Mouse (Mus musculus): ENCODE measurements around the gene Enox1.
"Not testable (repeated sequence)": the region's sequence is repeated elsewhere in the genome, so short reads cannot be mapped to it uniquely, and the experiment has no call there.

The Enox1 gene

DNA sequence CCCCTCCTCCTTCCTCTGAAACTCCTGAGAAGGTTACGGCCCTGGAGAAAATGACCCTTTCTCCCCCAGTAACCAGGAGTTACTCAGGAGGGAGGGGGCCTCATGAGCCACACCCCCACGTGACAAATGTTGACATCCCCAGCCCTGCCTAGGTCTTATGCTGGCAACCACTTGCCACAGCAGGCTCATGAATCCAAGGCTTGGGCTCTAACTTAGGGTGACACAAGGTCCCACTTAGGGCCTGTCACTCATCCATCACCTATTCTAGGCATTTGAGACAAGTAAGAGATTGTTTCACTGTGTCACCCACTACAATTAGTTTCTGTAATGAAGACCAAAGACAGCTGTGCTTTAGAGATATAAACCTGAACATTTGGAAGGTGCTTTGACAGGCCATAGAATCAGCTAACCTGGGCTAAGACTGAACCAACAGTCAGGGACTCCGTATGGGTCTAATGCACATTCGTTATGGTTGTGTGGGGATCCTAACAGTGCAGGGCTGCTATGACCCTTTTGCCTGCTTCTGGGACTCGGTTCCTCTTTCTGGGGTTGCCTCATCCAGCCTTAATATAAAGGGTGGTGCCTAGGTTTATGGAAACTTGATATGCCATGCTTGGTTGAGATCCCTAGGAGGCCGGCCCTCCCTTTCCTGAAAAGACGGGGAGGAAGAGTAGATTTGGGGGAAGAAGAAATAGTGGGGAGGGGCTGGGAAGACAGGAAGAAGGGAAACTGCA lies 354.7 kb downstream of the Enox1 start:
- DNase-seq (ENCODE audit: low spot score), result no peak

- DNase-seq (ENCODE audit: low spot score), result no peak
Observed at GRCm38 (mm10) chr14:77518017-77518416, 361.5 kb downstream of the Enox1 start.

DNA sequence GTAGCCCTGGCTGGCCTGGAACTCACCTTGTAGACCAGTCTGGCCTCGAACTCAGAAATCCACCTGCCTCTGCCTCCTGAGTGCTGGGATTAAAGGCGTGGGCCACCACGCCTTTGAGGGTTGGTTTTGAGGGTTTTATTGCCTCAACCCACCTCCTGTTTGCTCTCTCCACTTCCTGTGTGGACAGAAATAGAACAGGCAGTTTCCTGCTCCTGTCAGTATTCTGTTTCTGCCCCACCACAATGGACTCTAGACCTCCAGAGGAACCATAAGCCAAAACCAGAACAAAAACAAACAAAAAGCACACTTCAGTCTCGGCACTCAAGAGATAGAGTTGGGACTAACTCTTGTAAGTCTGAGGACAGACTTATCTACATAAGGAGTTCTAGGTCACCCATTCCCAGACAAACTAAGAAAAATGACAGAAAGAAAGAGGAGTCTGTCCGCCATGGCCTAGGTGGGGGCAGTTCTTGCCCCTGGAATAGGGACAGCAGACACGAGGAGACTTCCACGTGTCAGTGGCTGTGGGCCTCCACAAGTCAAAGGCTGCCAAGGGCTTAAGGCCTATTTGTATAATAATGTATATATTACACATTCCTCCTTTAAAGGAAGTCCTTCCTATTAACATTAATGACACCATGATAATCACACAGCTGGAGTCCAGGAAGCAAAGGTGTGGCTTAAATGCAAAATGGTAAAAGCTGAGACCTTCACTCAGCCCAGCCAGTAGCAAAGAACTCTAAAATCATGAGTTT lies 362.6 kb downstream of the Enox1 start:
- no peak for DNase-seq (ENCODE audit: low spot score)

DNA sequence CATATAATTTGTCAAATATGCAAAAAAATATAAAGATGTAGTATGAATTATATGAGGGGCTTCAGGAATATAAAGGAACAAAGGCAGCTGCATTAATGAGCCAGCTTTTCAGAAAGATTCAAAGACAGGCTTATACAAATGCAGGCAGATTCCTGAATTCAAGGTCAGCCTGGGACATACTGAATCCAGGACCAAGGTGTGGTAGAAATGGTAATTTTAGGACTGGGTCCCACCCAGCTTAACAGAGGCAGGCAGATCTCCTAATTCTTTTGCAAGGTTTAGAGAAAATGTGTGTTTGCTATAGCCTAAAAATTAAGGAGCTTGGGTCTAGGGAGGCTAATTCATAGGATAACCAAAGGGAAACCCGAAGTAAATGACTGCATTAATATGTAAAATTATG lies 363.1 kb downstream of the Enox1 start:
- DNase-seq (ENCODE audit: low spot score), result no peak

- no peak for DNase-seq (ENCODE audit: low spot score)
Observed at GRCm38 (mm10) chr14:77524303-77524702, 367.7 kb downstream of the Enox1 start.

DNA sequence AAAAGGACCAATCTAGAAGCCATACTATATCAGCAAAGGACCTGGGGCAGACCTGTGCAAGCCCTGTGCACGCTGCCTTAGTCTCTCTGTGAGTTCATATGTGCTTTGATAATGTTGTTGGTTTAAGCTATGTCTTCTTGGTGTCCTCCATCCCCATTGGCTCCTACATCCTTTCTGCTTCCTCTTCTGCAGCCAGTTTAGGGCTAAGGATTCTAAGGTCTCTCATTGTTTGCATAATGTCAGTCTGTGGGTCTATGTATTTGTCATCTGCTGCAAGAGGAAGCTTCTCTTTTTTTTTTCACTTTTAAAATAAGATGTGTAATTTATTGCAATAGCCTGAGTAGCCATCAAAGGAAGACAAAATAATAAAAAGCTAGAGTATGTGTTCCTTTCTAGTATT lies 369.7 kb downstream of the Enox1 start:
- DNase-seq (ENCODE audit: low spot score), result no peak

DNA sequence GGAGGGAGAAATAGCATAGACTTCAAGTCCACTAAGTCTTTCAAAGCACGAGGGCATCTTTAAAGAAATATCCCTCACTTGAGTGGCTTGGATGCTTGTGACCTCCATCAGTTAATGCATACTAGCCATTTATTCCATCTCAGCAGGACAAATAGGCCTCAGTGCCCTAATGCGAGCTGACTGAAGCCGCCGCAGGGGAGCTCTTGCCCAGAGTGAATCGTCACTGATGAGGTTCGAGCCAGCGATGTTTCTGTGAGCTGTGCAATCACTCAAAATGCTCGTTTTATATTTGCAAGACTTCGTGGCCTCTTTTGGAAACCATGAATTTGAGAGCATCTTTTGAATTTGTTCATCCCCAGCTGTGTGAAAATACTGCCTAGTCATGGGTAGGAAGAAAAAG lies 372.6 kb downstream of the Enox1 start:
- DNase-seq (ENCODE audit: low spot score), result no peak

DNA sequence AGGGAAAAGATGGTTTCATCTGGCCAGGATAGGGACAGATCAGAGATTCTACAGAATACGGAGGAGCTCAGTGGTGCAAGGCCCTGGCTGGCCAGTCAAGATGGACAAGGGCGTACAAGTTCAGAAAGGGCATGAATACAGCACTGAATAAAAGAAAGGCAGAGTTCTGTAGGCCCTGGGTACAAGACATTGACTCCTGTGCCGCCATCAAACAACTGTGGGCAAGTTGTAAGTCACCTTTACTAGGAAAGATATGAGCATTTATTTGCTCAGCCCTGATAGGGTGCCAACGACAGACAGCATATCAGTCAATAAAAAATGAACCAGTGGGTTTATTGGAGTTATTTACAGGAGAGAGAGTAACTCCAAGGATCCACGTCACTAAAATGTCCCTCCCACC lies 373.1 kb downstream of the Enox1 start:
- no peak for DNase-seq (ENCODE audit: low spot score)

- DNase-seq (ENCODE audit: low spot score), result peak; percentile 8
Observed at GRCm38 (mm10) chr14:77533638-77534037, 377.1 kb downstream of the Enox1 start.

DNA sequence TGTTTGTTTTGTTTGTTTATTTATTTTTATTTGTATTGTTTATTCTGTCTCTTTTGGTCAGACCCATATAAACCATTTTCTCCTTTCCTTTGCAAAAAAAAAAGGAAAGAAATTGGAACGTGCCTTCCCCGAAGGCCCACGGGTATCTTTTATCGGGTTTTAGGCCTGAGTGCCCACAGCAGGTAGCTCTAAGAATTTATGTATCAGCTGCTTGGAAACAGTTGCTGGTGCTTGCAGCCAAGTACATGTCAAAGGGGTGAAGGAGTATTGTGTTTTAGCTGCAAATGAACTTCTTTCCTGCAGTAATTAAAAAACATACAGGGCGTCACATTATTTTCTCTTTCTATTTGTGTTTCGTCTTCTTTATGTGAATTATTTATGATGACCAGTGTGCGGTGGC lies 377.6 kb downstream of the Enox1 start:
- DNase-seq (ENCODE audit: low spot score), result no peak

GRCm38 (mm10) chr14:77536592-77536991 lies 380.0 kb downstream of the Enox1 start:
- no peak for DNase-seq (ENCODE audit: low spot score)

GRCm38 (mm10) chr14:77539563-77539962 lies 383.0 kb downstream of the Enox1 start:
- DNase-seq (ENCODE audit: low spot score), result not testable (repeated sequence)

- DNase-seq (ENCODE audit: low spot score), result no peak
Observed at GRCm38 (mm10) chr14:77541925-77542324, 385.4 kb downstream of the Enox1 start.

GRCm38 (mm10) chr14:77546531-77547274 lies 390.1 kb downstream of the Enox1 start:
- DNase-seq (ENCODE audit: low spot score), result no peak

- no peak for DNase-seq (ENCODE audit: low spot score)
Observed at GRCm38 (mm10) chr14:77547351-77547750, 390.8 kb downstream of the Enox1 start.

GRCm38 (mm10) chr14:77548963-77549362 lies 392.4 kb downstream of the Enox1 start:
- DNase-seq (ENCODE audit: low spot score), result no peak

DNA sequence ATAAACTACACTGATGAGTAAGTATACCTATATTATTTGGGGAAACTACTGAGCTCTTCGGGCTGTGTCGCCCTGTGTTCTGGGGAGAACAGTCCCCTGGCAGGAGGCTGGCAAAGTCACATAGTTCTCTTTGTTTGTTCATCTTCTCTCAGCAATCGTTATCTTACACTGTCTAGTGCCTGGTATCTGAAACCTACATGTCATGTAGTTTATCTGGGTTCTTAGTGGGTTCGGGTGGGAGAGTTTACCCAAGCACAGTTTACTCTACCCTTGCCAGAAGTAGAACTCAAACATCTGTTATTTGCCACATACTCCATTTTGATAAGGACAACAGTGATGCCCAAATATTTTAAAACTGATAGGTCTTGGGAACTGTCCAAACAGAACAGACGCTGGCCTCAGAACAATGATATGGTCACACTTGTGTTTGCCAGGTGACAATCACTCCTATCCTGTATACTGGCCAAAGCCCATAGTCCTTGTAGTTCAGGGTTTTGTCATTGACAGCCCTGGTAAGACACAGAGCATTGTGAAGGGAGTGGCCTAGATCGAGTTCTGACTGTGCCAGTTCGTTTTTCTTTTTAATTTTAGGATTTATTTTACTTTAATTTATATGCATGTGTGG lies 401.0 kb downstream of the Enox1 start:
- DNase-seq (ENCODE audit: low spot score), result no peak

GRCm38 (mm10) chr14:77558910-77559309 lies 402.3 kb downstream of the Enox1 start:
- no peak for DNase-seq (ENCODE audit: low spot score)

GRCm38 (mm10) chr14:77559792-77560191 lies 403.2 kb downstream of the Enox1 start:
- no peak for DNase-seq (ENCODE audit: low spot score)

- no peak for DNase-seq (ENCODE audit: low spot score)
Observed at GRCm38 (mm10) chr14:77561808-77562583, 405.4 kb downstream of the Enox1 start.

GRCm38 (mm10) chr14:77563922-77564321 lies 407.4 kb downstream of the Enox1 start:
- DNase-seq (ENCODE audit: low spot score), result no peak

DNA sequence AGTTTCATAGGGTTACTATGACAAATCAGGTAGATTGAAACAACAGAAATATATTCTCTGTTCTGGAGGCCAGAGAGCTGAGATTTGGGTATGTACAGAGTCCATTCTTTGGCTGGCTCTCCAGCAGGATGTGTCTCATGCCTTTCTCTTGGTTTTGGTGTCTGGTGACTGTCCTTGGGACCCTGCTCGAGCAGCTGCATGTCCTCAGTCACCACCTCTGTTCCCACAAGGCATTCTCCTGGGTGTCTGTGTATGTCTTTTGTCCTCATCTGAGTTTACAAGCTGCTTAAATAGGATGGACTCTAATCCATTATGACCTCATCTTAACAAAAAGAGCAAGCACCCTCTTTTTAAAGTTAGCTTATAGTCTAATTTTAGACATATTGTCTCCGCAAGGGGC lies 410.6 kb downstream of the Enox1 start:
- DNase-seq (ENCODE audit: low spot score), result no peak
